Mouse (Mus musculus) midbrain, embryonic 15.5 days (tissue): Measurements from ENCODE around the gene Tnnt2. TPM values are rescaled to one million over a fixed set of nuclear protein-coding genes. Genes with fewer than 3 reads are reported as not detected.

ENCODE experiments used
- ATAC-seq: fragments of 200-750 bp; cut with Nextera tagmentation; replicated peaks from 2 replicates; pipeline ENCODE4 v1.8.0; 2017; ENCODE audit warnings: moderate TSS enrichment
- H3K27ac ChIP-seq: fragments of 300-500 bp; sonication (generic); 2 replicates; pipeline ENCODE4 v1.5.1; 2015; ENCODE audit warnings: mild to moderate bottlenecking, inconsistent platforms
- H3K27me3 ChIP-seq: fragments of 300-500 bp; sonication (generic); replicated peaks from 2 replicates; pipeline ENCODE4 v1.6.1; 2015; ENCODE audit warnings: inconsistent platforms
- H3K36me3 ChIP-seq: fragments of 300-500 bp; sonication (generic); replicated peaks from 2 replicates; pipeline ENCODE4 v1.6.1; 2015; ENCODE audit warnings: inconsistent platforms
- H3K4me1 ChIP-seq: fragments of 300-500 bp; sonication (generic); 2 replicates; pipeline ENCODE4 v1.6.1; 2015; ENCODE audit warnings: inconsistent platforms
- H3K4me2 ChIP-seq: fragments of 300-500 bp; sonication (generic); 2 replicates; pipeline ENCODE4 v1.6.1; 2015; ENCODE audit warnings: inconsistent platforms, mild to moderate bottlenecking, moderate library complexity
- H3K4me3 ChIP-seq: fragments of 300-500 bp; sonication (generic); 2 replicates; pipeline ENCODE4 v1.5.1; 2015; ENCODE audit warnings: mild to moderate bottlenecking, inconsistent platforms
- H3K9ac ChIP-seq: fragments of 300-500 bp; sonication (generic); 2 replicates; pipeline ENCODE4 v1.6.1; 2015; ENCODE audit warnings: mild to moderate bottlenecking, inconsistent platforms
- H3K9me3 ChIP-seq: fragments of 300-500 bp; sonication (generic); 2 replicates; pipeline ENCODE4 v1.6.1; 2016; ENCODE audit warnings: inconsistent platforms
- WGBS: fragments of 180-500 bp; shearing (Covaris S2); methylation state at CpG from one replicate; pipeline ENCODE4 v1.1.7; 2015; ENCODE audit warnings: mixed read lengths; 5-methylcytosine and 5-hydroxymethylcytosine counted together
- polyA plus RNA-seq: library from polyadenylated mRNA; unstranded; fragments of >200 nt; fragmentation: Nextera tagmentation; extraction: Ambion mirVana; gene quantifications from 2 replicates; pipeline ENCODE4 v1.2.1, GENCODE M21; 2015

The Tnnt2 gene
- polyA plus RNA-seq, 1 experiment from 2014 or later, result 0.71 TPM

GRCm38 (mm10) chr1:135821780-135822179 is 14.4 kb upstream of the Tnnt2 start:
- Histone ChIP-seq H3K36me3 (no peaks in the 10 kb centered on the region), H3K4me3 (no peak overlapping the region), H3K4me1 (peaks cover 12% of the 10 kb centered on the region), H3K27me3 (peaks cover 41% of the 10 kb centered on the region), H3K9me3 (no peaks in the 10 kb centered on the region), H3K4me2 (no peak overlapping the region), H3K9ac (no peak overlapping the region), H3K27ac (no peak overlapping the region)
- no peak for ATAC-seq
- 79% methylated on average over 7 of the region's 7 CpGs for WGBS

- Histone ChIP-seq H3K27ac (no peak overlapping the region), H3K9me3 (no peaks in the 10 kb centered on the region), H3K4me3 (no peak overlapping the region), H3K36me3 (no peaks in the 10 kb centered on the region), H3K4me2 (no peak overlapping the region), H3K27me3 (no peaks in the 10 kb centered on the region; the same call in 1 of the 2 replicates), H3K4me1 (no peaks in the 10 kb centered on the region), H3K9ac (no peak overlapping the region)
- no peak for ATAC-seq
- 28% methylated on average over 1 of the region's 1 CpGs for WGBS
Observed at GRCm38 (mm10) chr1:135828918-135829317, 7.2 kb upstream of the Tnnt2 start.

- H3K9ac ChIP-seq, result no peak overlapping the region
- whole genome bisulfite sequencing, result 74% methylated on average over 6 of the region's 6 CpGs
- no peak overlapping the region for H3K4me3 ChIP-seq
- H3K36me3 ChIP-seq, result no peaks in the 10 kb centered on the region
- no peak overlapping the region for H3K4me2 ChIP-seq
- no peak overlapping the region for H3K27ac ChIP-seq
- no peaks in the 10 kb centered on the region for H3K4me1 ChIP-seq
- no peaks in the 10 kb centered on the region for H3K27me3 ChIP-seq
- ATAC-seq, result no peak
- no peaks in the 10 kb centered on the region for H3K9me3 ChIP-seq
Observed at GRCm38 (mm10) chr1:135834206-135834859, 1.8 kb upstream of the Tnnt2 start.

- H3K4me2 ChIP-seq, result no peak overlapping the region
- WGBS, result 84% methylated on average over 8 of the region's 8 CpGs
- H3K36me3 ChIP-seq, result no peaks in the 10 kb centered on the region
- no peaks in the 10 kb centered on the region for H3K9me3 ChIP-seq
- no peaks in the 10 kb centered on the region for H3K27me3 ChIP-seq
- H3K4me3 ChIP-seq, result no peak overlapping the region
- no peak overlapping the region for H3K27ac ChIP-seq
- no peak overlapping the region for H3K9ac ChIP-seq
- no peaks in the 10 kb centered on the region for H3K4me1 ChIP-seq
- ATAC-seq, result no peak
Observed at GRCm38 (mm10) chr1:135834983-135835382, 1.2 kb upstream of the Tnnt2 start.

- H3K9ac ChIP-seq, result no peak overlapping the region
- H3K27me3 ChIP-seq, result no peaks in the 10 kb centered on the region
- no peak overlapping the region for H3K4me3 ChIP-seq
- no peak for ATAC-seq
- no peaks in the 10 kb centered on the region for H3K4me1 ChIP-seq
- no peak overlapping the region for H3K27ac ChIP-seq
- 57% methylated on average over 4 of the region's 4 CpGs for WGBS
- no peaks in the 10 kb centered on the region for H3K36me3 ChIP-seq
- H3K9me3 ChIP-seq, result no peaks in the 10 kb centered on the region
- H3K4me2 ChIP-seq, result no peak overlapping the region
Observed at GRCm38 (mm10) chr1:135838626-135839025, 2.5 kb downstream of the Tnnt2 start.

GRCm38 (mm10) chr1:135839065-135839464 is 2.9 kb downstream of the Tnnt2 start:
- no peak overlapping the region for H3K27ac ChIP-seq
- H3K9ac ChIP-seq, result no peak overlapping the region
- no peaks in the 10 kb centered on the region for H3K36me3 ChIP-seq
- H3K9me3 ChIP-seq, result no peaks in the 10 kb centered on the region
- H3K4me3 ChIP-seq, result no peak overlapping the region
- WGBS, result 91% methylated on average over 6 of the region's 6 CpGs
- no peaks in the 10 kb centered on the region for H3K4me1 ChIP-seq
- no peaks in the 10 kb centered on the region for H3K27me3 ChIP-seq
- no peak for ATAC-seq
- no peak overlapping the region for H3K4me2 ChIP-seq

GRCm38 (mm10) chr1:135840675-135841395 is 4.7 kb downstream of the Tnnt2 start:
- no peaks in the 10 kb centered on the region for H3K36me3 ChIP-seq
- H3K4me2 ChIP-seq, result no peak overlapping the region
- no peaks in the 10 kb centered on the region for H3K4me1 ChIP-seq
- no peaks in the 10 kb centered on the region for H3K9me3 ChIP-seq
- no peak overlapping the region for H3K9ac ChIP-seq
- WGBS, result 75% methylated on average over 15 of the region's 15 CpGs
- no peak overlapping the region for H3K4me3 ChIP-seq
- no peaks in the 10 kb centered on the region for H3K27me3 ChIP-seq
- no peak for ATAC-seq
- no peak overlapping the region for H3K27ac ChIP-seq

- Histone ChIP-seq H3K36me3 (no peaks in the 10 kb centered on the region), H3K4me2 (no peak overlapping the region), H3K9me3 (no peaks in the 10 kb centered on the region), H3K4me1 (no peaks in the 10 kb centered on the region), H3K27me3 (no peaks in the 10 kb centered on the region), H3K27ac (no peak overlapping the region), H3K4me3 (no peak overlapping the region), H3K9ac (no peak overlapping the region)
- WGBS, result 89% methylated on average over 10 of the region's 10 CpGs
- ATAC-seq, result no peak
Observed at GRCm38 (mm10) chr1:135843519-135844262, 7.5 kb downstream of the Tnnt2 start.

- no peaks in the 10 kb centered on the region for H3K9me3 ChIP-seq
- H3K4me2 ChIP-seq, result no peak overlapping the region
- H3K36me3 ChIP-seq, result no peaks in the 10 kb centered on the region
- H3K9ac ChIP-seq, result no peak overlapping the region
- ATAC-seq, result no peak
- no peaks in the 10 kb centered on the region for H3K4me1 ChIP-seq
- 86% methylated on average over 6 of the region's 6 CpGs for WGBS
- no peaks in the 10 kb centered on the region for H3K27me3 ChIP-seq
- H3K27ac ChIP-seq, result no peak overlapping the region
- no peak overlapping the region for H3K4me3 ChIP-seq
Observed at GRCm38 (mm10) chr1:135844481-135844880, 8.3 kb downstream of the Tnnt2 start.

- Histone ChIP-seq H3K4me2 (no peak overlapping the region), H3K27me3 (no peaks in the 10 kb centered on the region), H3K9ac (no peak overlapping the region), H3K4me1 (no peaks in the 10 kb centered on the region), H3K9me3 (no peaks in the 10 kb centered on the region), H3K4me3 (no peak overlapping the region), H3K36me3 (no peaks in the 10 kb centered on the region), H3K27ac (no peak overlapping the region)
- 80% methylated on average over 5 of the region's 5 CpGs for WGBS
- ATAC-seq, result no peak
Observed at GRCm38 (mm10) chr1:135846632-135847031, 10.5 kb downstream of the Tnnt2 start.

GRCm38 (mm10) chr1:135847139-135847562 is 11.0 kb downstream of the Tnnt2 start:
- no peaks in the 10 kb centered on the region for H3K36me3 ChIP-seq
- H3K4me3 ChIP-seq, result no peak overlapping the region
- no peak overlapping the region for H3K27ac ChIP-seq
- H3K27me3 ChIP-seq, result no peaks in the 10 kb centered on the region
- H3K9me3 ChIP-seq, result no peaks in the 10 kb centered on the region
- H3K9ac ChIP-seq, result no peak overlapping the region
- H3K4me1 ChIP-seq, result 0 out of 2 replicates have a peak, but pooled peaks cover 3% of the 10 kb centered on the region
- no peak for ATAC-seq
- H3K4me2 ChIP-seq, result no peak overlapping the region
- WGBS, result 31% methylated on average over 6 of the region's 6 CpGs

GRCm38 (mm10) chr1:135847611-135848351 is 11.6 kb downstream of the Tnnt2 start:
- no peak for ATAC-seq
- 90% methylated on average over 17 of the region's 17 CpGs for WGBS

More at GRCm38 (mm10) chr1:135847611-135848351, 11.6 kb downstream of the Tnnt2 start:
- no peaks in the 10 kb centered on the region for H3K27me3 ChIP-seq
- no peaks in the 10 kb centered on the region for H3K36me3 ChIP-seq
- H3K9me3 ChIP-seq, result no peaks in the 10 kb centered on the region
- H3K4me3 ChIP-seq, result no peak overlapping the region
- no peak overlapping the region for H3K27ac ChIP-seq
- peaks cover 8% of the 10 kb centered on the region; the same call in 1 of the 2 replicates for H3K4me1 ChIP-seq
- no peak overlapping the region for H3K4me2 ChIP-seq
- no peak overlapping the region for H3K9ac ChIP-seq
